Mouse (Mus musculus) CH12.LX (cell line): Measurements from ENCODE around the gene Arl6ip5.

Experiments used
- ELF1 ChIP-seq: IDR thresholded peaks from 2 replicates; pipeline ENCODE4 v1.6.1; 2014; ENCODE audit warnings: low read depth, mild to moderate bottlenecking, inconsistent platforms, low read length, improper control_type of control experiment
- POLR2A ChIP-seq: IDR thresholded peaks from 2 replicates; pipeline ENCODE4 v1.6.1; 2011; ENCODE audit warnings: low read depth, mild to moderate bottlenecking, improper control_type of control experiment, low read length

DNA sequence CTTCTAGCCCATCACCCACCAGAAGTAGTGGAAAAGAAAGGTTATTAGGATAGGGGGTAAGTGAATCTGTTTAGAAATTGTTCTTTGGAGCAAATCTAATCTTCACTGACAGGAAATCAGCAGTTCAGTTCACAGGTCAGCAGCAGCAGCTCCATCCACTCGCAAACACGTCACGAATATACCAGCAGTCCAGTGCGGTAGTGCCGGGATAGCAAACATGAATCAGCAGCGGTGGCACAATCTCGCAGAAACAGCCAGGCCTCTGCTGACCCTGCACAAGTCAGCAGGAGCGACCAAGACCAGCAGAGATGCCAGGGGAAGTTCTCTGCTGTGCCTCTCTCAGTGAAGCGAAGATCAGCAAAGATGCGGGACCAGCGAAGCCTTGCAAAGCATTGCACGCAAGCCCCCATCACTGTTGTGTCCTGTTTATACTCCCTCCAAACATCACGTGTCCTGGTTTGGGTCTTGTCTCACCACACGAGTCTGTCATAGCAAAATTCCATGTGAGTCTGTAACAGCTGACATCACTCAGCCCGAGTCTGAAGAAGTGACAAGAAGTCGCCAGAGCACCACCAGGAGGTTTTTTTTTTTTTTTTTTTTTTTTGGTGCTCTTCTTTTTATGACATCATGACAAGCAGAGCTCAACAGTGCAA lies 62.7 kb downstream of the Arl6ip5 start:
- no peak for TF ChIP-seq ELF1
- no peak for TF ChIP-seq POLR2A
